Mouse (Mus musculus): ENCODE measurements around the gene Soat1. TPM values are rescaled to one million over a fixed set of nuclear protein-coding genes. Genes with fewer than 3 reads are reported as not detected.
A peak's percentile ranks its signal among the peaks of the same experiment; 100 is the strongest.

Soat1 gene
- total RNA-seq, 1 experiment: 62.4 TPM

DNA sequence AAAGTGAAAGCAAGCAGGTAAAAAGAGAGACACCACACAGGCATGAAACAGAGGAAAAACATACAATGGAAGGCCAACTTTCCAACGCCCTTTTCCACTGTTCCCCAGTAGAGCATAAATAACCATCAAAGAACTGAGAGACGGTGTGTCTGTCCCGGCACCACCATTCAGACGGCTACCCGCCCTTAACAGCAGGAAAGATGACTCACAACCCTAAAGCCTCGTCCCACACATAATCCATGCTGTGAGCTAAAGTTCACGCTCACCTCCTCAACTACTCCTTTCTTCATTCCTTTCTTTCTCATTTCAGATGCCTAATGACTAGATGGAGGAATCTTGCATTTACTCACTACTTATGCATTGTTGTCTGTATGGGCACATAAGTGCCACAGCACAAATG is 19.7 kb downstream of the Soat1 start:
- in situ Hi-C loops (cut with MboI; ENCODE audit: low sequenced_read_pairs in 2 of 2, unreplicated experiment in 2 of 2): no loop called here
- peaks cover 8% of the 10 kb centered on the region; the same call in 1 of the 2 replicates for H3K36me3 ChIP-seq (ENCODE audit: control insufficient read depth, insufficient read depth, low read length, poor library complexity, severe bottlenecking)
- no peak overlapping the region for H3K4me3 ChIP-seq (ENCODE audit: insufficient read depth in 1 of 2, low read depth in 1 of 2, low read length in 2 of 2, poor library complexity in 1 of 2, severe bottlenecking in 1 of 2)
- H3K9me3 ChIP-seq (ENCODE audit: control insufficient read depth, insufficient read depth, low read depth, low read length): no peaks in the 10 kb centered on the region
- H3K4me1 ChIP-seq (ENCODE audit: control insufficient read depth in 2 of 2, insufficient read depth in 2 of 2, low read length in 2 of 2, poor library complexity in 1 of 2): peaks cover 0 to 3% of the 10 kb centered on the region in 2 experiments; a peak in 1 of 4 replicates
- H3K9ac ChIP-seq (ENCODE audit: insufficient read depth, low read depth, low read length, poor library complexity, severe bottlenecking): no peak overlapping the region
- TF ChIP-seq MAFK (IDR thresholded peaks at IDR 0.05; ENCODE audit: insufficient read depth, low read depth, low read length): no peak
- no peak for TF ChIP-seq CHD2 (IDR thresholded peaks at IDR 0.05; ENCODE audit: low read depth, low read length)
- no peak for TF ChIP-seq ZNF384 (IDR thresholded peaks at IDR 0.05; ENCODE audit: low read depth, low read length)
- TF ChIP-seq HCFC1 (IDR thresholded peaks at IDR 0.05; ENCODE audit: borderline replicate concordance, insufficient read depth, low read length): no peak
- no peak for TF ChIP-seq ZC3H11A (IDR thresholded peaks at IDR 0.05; ENCODE audit: borderline replicate concordance, low read depth, low read length)
- H3K27ac ChIP-seq (ENCODE audit: insufficient read depth, low read depth, low read length, poor library complexity, severe bottlenecking): no peak overlapping the region
- DNase-seq (ENCODE audit: low read depth, low spot score): no peak

DNA sequence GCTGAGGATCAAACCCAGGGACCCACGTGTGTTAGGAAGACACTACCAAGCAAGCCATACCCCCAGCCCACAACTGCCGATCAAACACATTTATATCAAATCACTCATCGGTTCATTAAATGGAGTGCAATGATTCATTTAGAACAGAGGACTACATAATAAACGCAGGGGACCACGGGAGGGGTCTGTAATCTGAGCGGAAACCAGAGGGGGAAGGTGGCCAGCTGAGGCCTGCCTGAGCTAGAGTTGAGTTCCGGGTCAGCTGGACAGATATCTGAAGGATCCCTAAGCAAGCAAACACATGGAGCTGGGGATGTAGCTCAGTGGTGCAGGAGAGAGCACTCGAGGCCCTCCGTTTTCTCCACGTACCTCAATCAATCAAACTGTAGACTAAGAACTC is 20.3 kb downstream of the Soat1 start:
- Histone ChIP-seq H3K9me3 (ENCODE audit: control insufficient read depth, insufficient read depth, low read depth, low read length) (no peaks in the 10 kb centered on the region), H3K4me3 (ENCODE audit: insufficient read depth in 1 of 2, low read depth in 1 of 2, low read length in 2 of 2, poor library complexity in 1 of 2, severe bottlenecking in 1 of 2) (no peak overlapping the region), H3K27ac (ENCODE audit: insufficient read depth, low read depth, low read length, poor library complexity, severe bottlenecking) (no peak overlapping the region), H3K4me1 (ENCODE audit: control insufficient read depth in 2 of 2, insufficient read depth in 2 of 2, low read length in 2 of 2, poor library complexity in 1 of 2) (peaks cover 0 to 5% of the 10 kb centered on the region in 2 experiments; a peak in 1 of 4 replicates), H3K36me3 (ENCODE audit: control insufficient read depth, insufficient read depth, low read length, poor library complexity, severe bottlenecking) (peaks cover 8% of the 10 kb centered on the region; the same call in 1 of the 2 replicates), H3K9ac (ENCODE audit: insufficient read depth, low read depth, low read length, poor library complexity, severe bottlenecking) (no peak overlapping the region)
- DNase-seq (ENCODE audit: low read depth, low spot score): no peak
- in situ Hi-C loops (cut with MboI; ENCODE audit: low sequenced_read_pairs in 2 of 2, unreplicated experiment in 2 of 2): no loop called here
- TF ChIP-seq ZC3H11A (IDR thresholded peaks at IDR 0.05; ENCODE audit: borderline replicate concordance, low read depth, low read length): no peak
- TF ChIP-seq MAFK (IDR thresholded peaks at IDR 0.05; ENCODE audit: insufficient read depth, low read depth, low read length): no peak
- TF ChIP-seq HCFC1 (IDR thresholded peaks at IDR 0.05; ENCODE audit: borderline replicate concordance, insufficient read depth, low read length): no peak
- no peak for TF ChIP-seq CHD2 (IDR thresholded peaks at IDR 0.05; ENCODE audit: low read depth, low read length)
- TF ChIP-seq ZNF384 (IDR thresholded peaks at IDR 0.05; ENCODE audit: low read depth, low read length): no peak

DNA sequence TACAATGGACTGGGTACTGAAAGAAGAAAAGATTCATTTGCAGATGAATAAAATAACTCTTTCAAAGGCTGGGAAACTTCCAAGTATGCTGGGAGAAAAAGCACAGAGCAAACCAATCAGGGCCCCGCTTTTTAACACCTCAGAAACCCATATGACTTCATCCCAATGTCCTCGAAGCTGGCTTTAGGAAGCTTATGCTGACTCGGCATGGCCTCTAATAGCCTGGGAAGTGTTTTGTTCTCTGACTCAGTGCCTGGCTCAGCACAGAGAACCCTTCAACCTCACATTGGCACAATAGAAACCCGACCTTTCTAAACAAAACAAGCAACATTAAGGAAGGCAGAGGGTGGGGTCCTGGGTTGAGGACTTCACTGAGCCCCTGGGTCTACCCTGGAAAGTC is 23.7 kb downstream of the Soat1 start:
- peaks cover 6% of the 10 kb centered on the region; the same call in 1 of the 2 replicates for H3K36me3 ChIP-seq (ENCODE audit: control insufficient read depth, insufficient read depth, low read length, poor library complexity, severe bottlenecking)
- H3K4me3 ChIP-seq (ENCODE audit: insufficient read depth in 1 of 2, low read depth in 1 of 2, low read length in 2 of 2, poor library complexity in 1 of 2, severe bottlenecking in 1 of 2): no peak overlapping the region
- no peak overlapping the region for H3K27ac ChIP-seq (ENCODE audit: insufficient read depth, low read depth, low read length, poor library complexity, severe bottlenecking)
- no peaks in the 10 kb centered on the region for H3K9me3 ChIP-seq (ENCODE audit: control insufficient read depth, insufficient read depth, low read depth, low read length)
- peaks cover 0 to 5% of the 10 kb centered on the region in 2 experiments; a peak in 1 of 4 replicates for H3K4me1 ChIP-seq (ENCODE audit: control insufficient read depth in 2 of 2, insufficient read depth in 2 of 2, low read length in 2 of 2, poor library complexity in 1 of 2)
- H3K9ac ChIP-seq (ENCODE audit: insufficient read depth, low read depth, low read length, poor library complexity, severe bottlenecking): no peak overlapping the region
- in situ Hi-C loops (cut with MboI; ENCODE audit: low sequenced_read_pairs in 2 of 2, unreplicated experiment in 2 of 2): no loop called here
- peak; percentile 85 for TF ChIP-seq MAFK (IDR thresholded peaks at IDR 0.05; ENCODE audit: insufficient read depth, low read depth, low read length)
- TF ChIP-seq ZNF384 (IDR thresholded peaks at IDR 0.05; ENCODE audit: low read depth, low read length): no peak
- no peak for TF ChIP-seq CHD2 (IDR thresholded peaks at IDR 0.05; ENCODE audit: low read depth, low read length)
- TF ChIP-seq ZC3H11A (IDR thresholded peaks at IDR 0.05; ENCODE audit: borderline replicate concordance, low read depth, low read length): no peak
- no peak for DNase-seq (ENCODE audit: low read depth, low spot score)

DNA sequence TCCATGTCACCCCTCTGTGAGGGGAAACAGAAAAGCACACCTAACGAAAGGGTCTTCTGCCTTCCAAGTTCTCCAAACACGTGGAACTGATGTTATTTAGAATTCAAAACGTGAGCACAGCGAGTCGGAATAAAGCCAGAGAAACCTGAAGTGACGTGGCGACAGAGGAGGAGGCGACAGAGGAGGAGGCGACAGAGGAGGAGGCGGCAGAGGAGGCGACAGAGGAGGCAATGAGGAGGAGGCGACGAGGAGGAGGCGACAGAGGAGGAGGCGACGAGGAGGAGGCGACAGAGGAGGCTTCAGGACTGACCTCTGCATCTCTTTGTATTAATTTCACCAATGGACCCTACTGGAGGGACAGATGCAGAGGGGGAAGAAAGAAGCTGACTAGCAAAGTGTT is 24.4 kb downstream of the Soat1 start:
- Histone ChIP-seq H3K9ac (ENCODE audit: insufficient read depth, low read depth, low read length, poor library complexity, severe bottlenecking) (no peak overlapping the region), H3K36me3 (ENCODE audit: control insufficient read depth, insufficient read depth, low read length, poor library complexity, severe bottlenecking) (peaks cover 2% of the 10 kb centered on the region; the same call in 1 of the 2 replicates), H3K4me1 (ENCODE audit: control insufficient read depth in 2 of 2, insufficient read depth in 2 of 2, low read length in 2 of 2, poor library complexity in 1 of 2) (peaks cover 0 to 5% of the 10 kb centered on the region in 2 experiments; a peak in 1 of 4 replicates), H3K9me3 (ENCODE audit: control insufficient read depth, insufficient read depth, low read depth, low read length) (no peaks in the 10 kb centered on the region), H3K4me3 (ENCODE audit: insufficient read depth in 1 of 2, low read depth in 1 of 2, low read length in 2 of 2, poor library complexity in 1 of 2, severe bottlenecking in 1 of 2) (no peak overlapping the region), H3K27ac (ENCODE audit: insufficient read depth, low read depth, low read length, poor library complexity, severe bottlenecking) (no peak overlapping the region)
- DNase-seq (ENCODE audit: low read depth, low spot score): no peak
- no peak for TF ChIP-seq MAFK (IDR thresholded peaks at IDR 0.05; ENCODE audit: insufficient read depth, low read depth, low read length)
- TF ChIP-seq HCFC1 (IDR thresholded peaks at IDR 0.05; ENCODE audit: borderline replicate concordance, insufficient read depth, low read length): no peak
- TF ChIP-seq CHD2 (IDR thresholded peaks at IDR 0.05; ENCODE audit: low read depth, low read length): no peak
- TF ChIP-seq ZC3H11A (IDR thresholded peaks at IDR 0.05; ENCODE audit: borderline replicate concordance, low read depth, low read length): no peak
- TF ChIP-seq ZNF384 (IDR thresholded peaks at IDR 0.05; ENCODE audit: low read depth, low read length): no peak
- in situ Hi-C loops (cut with MboI; ENCODE audit: low sequenced_read_pairs in 2 of 2, unreplicated experiment in 2 of 2): no loop called here

DNA sequence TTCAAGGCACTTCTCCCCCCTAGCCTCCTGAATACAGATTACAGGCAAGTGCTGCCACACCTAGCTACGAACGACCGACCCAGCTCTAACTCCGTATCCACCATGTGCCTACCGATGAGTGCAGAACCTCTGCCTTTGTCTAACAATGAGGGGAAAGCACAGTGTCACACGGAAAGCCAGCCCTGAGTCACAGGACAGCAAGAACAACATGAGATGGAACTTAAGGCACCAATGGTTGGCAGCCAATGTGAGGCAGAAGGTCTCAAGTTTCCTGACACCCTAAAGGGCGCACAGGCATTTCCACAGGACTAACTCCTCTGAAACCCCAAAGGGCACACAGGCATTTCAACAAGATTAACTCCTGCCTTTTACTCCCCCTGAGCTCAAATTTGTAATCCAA is 25.0 kb downstream of the Soat1 start:
- Histone ChIP-seq H3K4me3 (ENCODE audit: insufficient read depth in 1 of 2, low read depth in 1 of 2, low read length in 2 of 2, poor library complexity in 1 of 2, severe bottlenecking in 1 of 2) (no peak overlapping the region), H3K27ac (ENCODE audit: insufficient read depth, low read depth, low read length, poor library complexity, severe bottlenecking) (no peak overlapping the region), H3K36me3 (ENCODE audit: control insufficient read depth, insufficient read depth, low read length, poor library complexity, severe bottlenecking) (peaks cover 2% of the 10 kb centered on the region; the same call in 1 of the 2 replicates), H3K4me1 (ENCODE audit: control insufficient read depth in 2 of 2, insufficient read depth in 2 of 2, low read length in 2 of 2, poor library complexity in 1 of 2) (peaks cover 0 to 5% of the 10 kb centered on the region in 2 experiments; a peak in 1 of 4 replicates), H3K9ac (ENCODE audit: insufficient read depth, low read depth, low read length, poor library complexity, severe bottlenecking) (no peak overlapping the region), H3K9me3 (ENCODE audit: control insufficient read depth, insufficient read depth, low read depth, low read length) (no peaks in the 10 kb centered on the region)
- no peak for DNase-seq (ENCODE audit: low read depth, low spot score)
- in situ Hi-C loops (cut with MboI; ENCODE audit: low sequenced_read_pairs in 2 of 2, unreplicated experiment in 2 of 2): no loop called here
- no peak for TF ChIP-seq ZNF384 (IDR thresholded peaks at IDR 0.05; ENCODE audit: low read depth, low read length)
